8 mouse cellular contexts compared by ENCODE assay signal in the genomic region with DNA sequence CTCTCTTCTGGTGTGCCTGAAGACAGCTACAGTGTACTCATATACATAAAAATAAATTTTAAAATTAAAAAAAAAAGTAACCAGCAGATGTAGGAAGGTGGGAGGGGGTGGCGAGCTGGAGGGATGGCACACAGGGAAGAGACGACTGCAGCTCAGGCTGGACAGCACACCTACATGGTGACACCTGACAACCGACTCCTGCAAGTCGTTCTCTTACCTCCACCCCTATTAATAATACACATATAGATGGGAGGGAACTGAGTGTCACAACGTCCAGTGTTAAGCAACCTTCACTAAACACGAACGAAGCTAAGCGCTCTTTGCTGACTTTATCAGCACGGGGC. TPM values are rescaled to one million over a fixed set of nuclear protein-coding genes. Genes with fewer than 3 reads are reported as not detected.
A peak's percentile ranks its signal among the peaks of the same experiment; 100 is the strongest.
DNase-seq lines count a peak whose midpoint lies in the region; ATAC-seq and TF ChIP-seq lines count a peak whose summit lies in the region.

No protein-coding gene starts in this region.

- peak overlapping the region; percentile 91 for H3K4me2 ChIP-seq in embryonic facial prominence, embryonic 13.5 days
- peak overlapping the region; percentile 84 for H3K4me2 ChIP-seq in intestine, embryonic 14.5 days (ENCODE audit: low read length)
- H3K4me2 ChIP-seq in myocyte (ENCODE audit: low read depth): peak overlapping the region; percentile 95

- peaks cover 22% of the 10 kb centered on the region for H3K79me2 ChIP-seq in myocyte (ENCODE audit: control insufficient read depth, insufficient read depth)

- H3K4me1 ChIP-seq in embryonic facial prominence, embryonic 13.5 days: peaks cover 16% of the 10 kb centered on the region
- peaks cover 13% of the 10 kb centered on the region for H3K4me1 ChIP-seq in intestine, embryonic 14.5 days (replicated peaks; ENCODE audit: control insufficient read depth, insufficient read depth, low read length)

- no peak for ATAC-seq in embryonic facial prominence, embryonic 13.5 days (ENCODE audit: insufficient number of reproducible peaks, insufficient read depth, low FRiP score, low TSS enrichment, low read depth)
- no peak; the same call in 1 of the 2 replicates for ATAC-seq in intestine, embryonic 14.5 days (replicated peaks; ENCODE audit: low FRiP score, low TSS enrichment, low read depth)

- peaks cover 36% of the 10 kb centered on the region for H3K36me3 ChIP-seq in embryonic facial prominence, embryonic 13.5 days
- H3K36me3 ChIP-seq in intestine, embryonic 14.5 days (ENCODE audit: control insufficient read depth, insufficient read depth, low read length): peaks cover 33% of the 10 kb centered on the region
- peaks cover 16% of the 10 kb centered on the region for H3K36me3 ChIP-seq in myocyte (ENCODE audit: control insufficient read depth, insufficient read depth)

- H3K9ac ChIP-seq in embryonic facial prominence, embryonic 13.5 days: peak overlapping the region; percentile 96
- H3K9ac ChIP-seq in intestine, embryonic 14.5 days (ENCODE audit: low read length): peak overlapping the region; percentile 86

- TF ChIP-seq POLR2A in myocyte (IDR thresholded peaks at IDR 0.05; ENCODE audit: insufficient read length, low read depth): no peak

- WGBS in embryonic facial prominence, embryonic 13.5 days: 0% methylated on average over 9 of the region's 9 CpGs
- WGBS in intestine, embryonic 14.5 days: under 1% methylated on average over 9 of the region's 9 CpGs

- peak overlapping the region; percentile 100 for H3K27ac ChIP-seq in layer of hippocampus, adult 2 months
- peak overlapping the region; percentile 98; the same call in 1 of the 2 replicates for H3K27ac ChIP-seq in embryonic facial prominence, embryonic 13.5 days
- 0 out of 2 replicates have a peak overlapping the region, but pooled peaks have one; percentile 97 for H3K27ac ChIP-seq in intestine, embryonic 14.5 days (ENCODE audit: low read depth)

- no peak for TF ChIP-seq CTCF in layer of hippocampus, adult 2 months (conservative IDR thresholded peaks at IDR 0.05)

- peak overlapping the region; percentile 93 for H3K4me3 ChIP-seq in layer of hippocampus, adult 2 months
- peak overlapping the region; percentile 80 for H3K4me3 ChIP-seq in embryonic facial prominence, embryonic 13.5 days
- peak overlapping the region; percentile 75 for H3K4me3 ChIP-seq in intestine, embryonic 14.5 days (ENCODE audit: low read depth, low read length)
- peak overlapping the region; percentile 52 for H3K4me3 ChIP-seq in myocyte

- peak overlapping the region; percentile 53 for H3ac ChIP-seq in myocyte (ENCODE audit: control insufficient read depth, insufficient read length)

- H3K27me3 ChIP-seq in embryonic facial prominence, embryonic 13.5 days: no peaks in the 10 kb centered on the region
- H3K27me3 ChIP-seq in intestine, embryonic 14.5 days (replicated peaks; ENCODE audit: control insufficient read depth, insufficient read depth, low read length): no peaks in the 10 kb centered on the region
- H3K27me3 ChIP-seq in myocyte (ENCODE audit: control insufficient read depth, insufficient read depth, insufficient read length): no peaks in the 10 kb centered on the region

- DNase-seq in layer of hippocampus, adult 2 months (ENCODE audit: low spot score in 2 of 2): no peak
- DNase-seq in layer of hippocampus, postnatal 10 days (ENCODE audit: low spot score in 2 of 2): no peak
- no peak for DNase-seq in intestine, embryonic 14.5 days (ENCODE audit: low spot score)
- no peak for DNase-seq in embryo, embryonic 11 days
- DNase-seq in cerebellum, adult 9-10 months: no peak
- DNase-seq in right cerebral cortex, adult 2 months (ENCODE audit: low spot score in 2 of 2): no peak

- H3K9me3 ChIP-seq in embryonic facial prominence, embryonic 13.5 days: no peaks in the 10 kb centered on the region
- no peaks in the 10 kb centered on the region for H3K9me3 ChIP-seq in intestine, embryonic 14.5 days (ENCODE audit: control insufficient read depth, low read length)

TF ChIP-seq in myocyte, 11 proteins besides CTCF, POLR2A, EP300 and RAD21:
- TF ChIP-seq MYOG (IDR thresholded peaks at IDR 0.05; ENCODE audit: control insufficient read depth in 1 of 3, insufficient read depth in 1 of 3, insufficient read length in 2 of 3, low read depth in 2 of 3): no peak

RNA-seq across cellular contexts. Expression of a gene that starts 0.6 kb away (rescaled TPM):
- 10 to 100 TPM; 45.2 to 49.3 TPM for total RNA-seq in layer of hippocampus, adult 2 months (2021)
- total RNA-seq in layer of hippocampus, postnatal 10 days (2021): 10 to 100 TPM; 50.6 to 57.3 TPM
- polyA plus RNA-seq in embryonic facial prominence, embryonic 13.5 days (2015; fragmentation: Nextera tagmentation; extraction: Ambion mirVana): 80.0 and 87.4 TPM in 2 replicates
- 77.5 and 83.2 TPM in 2 replicates for polyA plus RNA-seq in intestine, embryonic 14.5 days (2014; fragmentation: Nextera tagmentation; extraction: Ambion mirVana)
- polyA plus RNA-seq in myocyte (2012; fragmentation: generic; extraction: Trizol): 27.8 TPM

RNA-seq across cellular contexts. Expression of a gene that starts 14.8 kb away (rescaled TPM):
- total RNA-seq in layer of hippocampus, adult 2 months (2021): not detected
- not detected for total RNA-seq in layer of hippocampus, postnatal 10 days (2021)
- polyA plus RNA-seq in embryonic facial prominence, embryonic 13.5 days (2015; fragmentation: Nextera tagmentation; extraction: Ambion mirVana): not detected in 2 replicates
- polyA plus RNA-seq in intestine, embryonic 14.5 days (2014; fragmentation: Nextera tagmentation; extraction: Ambion mirVana): not detected in 2 replicates
- not detected for polyA plus RNA-seq in myocyte (2012; fragmentation: generic; extraction: Trizol)

RNA-seq across cellular contexts. Expression of a gene that starts 58.4 kb away (rescaled TPM):
- total RNA-seq in layer of hippocampus, adult 2 months (2021): 10 to 100 TPM; 11.5 to 14.1 TPM
- total RNA-seq in layer of hippocampus, postnatal 10 days (2021): 1 to 10 TPM; 6.4 to 7.6 TPM
- 36.2 and 40.7 TPM in 2 replicates for polyA plus RNA-seq in embryonic facial prominence, embryonic 13.5 days (2015; fragmentation: Nextera tagmentation; extraction: Ambion mirVana)
- polyA plus RNA-seq in intestine, embryonic 14.5 days (2014; fragmentation: Nextera tagmentation; extraction: Ambion mirVana): 60.9 and 69.7 TPM in 2 replicates
- 0.08 TPM for polyA plus RNA-seq in myocyte (2012; fragmentation: generic; extraction: Trizol)

Comparison
In these comparisons a context has a peak if more than half of its experiments do, and no peak if none do; other contexts are left out.
1. RNA of a gene that starts 58.4 kb away (polyA plus RNA-seq): 60.9 to 69.7 TPM in intestine, embryonic 14.5 days and 36.2 to 40.7 TPM in embryonic facial prominence, embryonic 13.5 days; 0.08 TPM in myocyte (single experiment); every median in the first group is over 10 times any median in the second.
2. Peak in every context shown above with its lines, with median percentiles within 50 percentile points of each other: H3K27ac ChIP-seq, H3K4me3 ChIP-seq and H3K4me2 ChIP-seq.